In genomic region chr9:56396306-56396705, GRCm38 (mm10) we compare ENCODE assay signal across 23 mouse cellular contexts. TPM values are rescaled to one million over a fixed set of nuclear protein-coding genes. Genes with fewer than 3 reads are reported as not detected.
DNase-seq lines count a peak whose midpoint lies in the region; ATAC-seq lines count a peak whose summit lies in the region.
"Had no signal": no experiment of that assay in that cellular context is flagged by ENCODE, and none has a peak within 500 bp of the region (broad histone marks: within the 10 kb centered on the region; RNA-seq: fewer than 3 reads in every experiment).

No protein-coding gene starts in this region.

- no peak overlapping the region for H3K4me3 ChIP-seq in heart, embryonic 12.5 days
- no peak overlapping the region for H3K4me3 ChIP-seq in heart, embryonic 16.5 days (ENCODE audit: low read length)
- H3K4me3 ChIP-seq: embryonic facial prominence, embryonic 15.5 days; erythroblast, embryonic 14.5 days; forebrain, embryonic 10.5 days; hindbrain, embryonic 10.5 days; intestine, embryonic 15.5 days had no signal

- DNase-seq in heart, adult 9 months (ENCODE audit: low spot score in 2 of 2): no peak
- no peak for DNase-seq in heart, adult 8-10 months (ENCODE audit: low spot score)
- DNase-seq in 3T3-L1 (ENCODE audit: low read depth, low spot score): peak; percentile 24
- DNase-seq in Muller cell, postnatal 12 days (ENCODE audit: inconsistent ontology term): peak; percentile 74
- no peak for DNase-seq in spleen, postnatal 10 days (ENCODE audit: low spot score in 2 of 2)
- DNase-seq: adrenal gland, postnatal 10 days; B cell, adult 2 months; cerebellum, adult 18-20 months; cerebellum, adult 9-11 months; cerebellum, postnatal 36 days; gastrocnemius, postnatal 25 days; kidney, adult 18-20 months had no signal

- no peaks in the 10 kb centered on the region for H3K36me3 ChIP-seq in heart, embryonic 12.5 days
- H3K36me3 ChIP-seq in heart, embryonic 16.5 days (ENCODE audit: control insufficient read depth, insufficient read depth): no peaks in the 10 kb centered on the region
- H3K36me3 ChIP-seq: embryonic facial prominence, embryonic 15.5 days; forebrain, embryonic 10.5 days; hindbrain, embryonic 10.5 days; intestine, embryonic 15.5 days had no signal

- no peak overlapping the region for H3K9ac ChIP-seq in heart, embryonic 12.5 days
- H3K9ac ChIP-seq in heart, embryonic 16.5 days (ENCODE audit: low read length): no peak overlapping the region
- H3K9ac ChIP-seq: embryonic facial prominence, embryonic 15.5 days; hindbrain, embryonic 14.5 days; intestine, embryonic 15.5 days had no signal

- no peaks in the 10 kb centered on the region for H3K9me3 ChIP-seq in heart, embryonic 12.5 days (replicated peaks)
- no peaks in the 10 kb centered on the region; the same call in 1 of the 2 replicates for H3K9me3 ChIP-seq in heart, embryonic 16.5 days (replicated peaks; ENCODE audit: control insufficient read depth, low read length)
- H3K9me3 ChIP-seq: embryonic facial prominence, embryonic 15.5 days; forebrain, embryonic 10.5 days; G1E; hindbrain, embryonic 10.5 days; intestine, embryonic 15.5 days had no signal

- peak overlapping the region; percentile 76 for H3K27ac ChIP-seq in heart, embryonic 12.5 days (ENCODE audit: poor library complexity, severe bottlenecking)
- H3K27ac ChIP-seq in heart, embryonic 16.5 days (ENCODE audit: low read length): peak overlapping the region; percentile 56; the same call in 1 of the 2 replicates
- H3K27ac ChIP-seq: embryonic facial prominence, embryonic 15.5 days; forebrain, embryonic 10.5 days; hindbrain, embryonic 10.5 days; hindbrain, embryonic 14.5 days; intestine, embryonic 15.5 days had no signal

- ATAC-seq in heart, embryonic 12.5 days (ENCODE audit: insufficient number of reproducible peaks, low FRiP score): no peak
- ATAC-seq in heart, embryonic 16.5 days (replicated peaks; ENCODE audit: extremely low read depth, insufficient read depth, low FRiP score): 0 out of 2 replicates have a peak, but pooled peaks have one; percentile 23
- ATAC-seq: CD4-positive, CD25-positive, alpha-beta regulatory T cell, adult 4 months; forebrain, embryonic 14.5 days; intestine, embryonic 15.5 days had no signal

- H3K27me3 ChIP-seq in heart, embryonic 12.5 days (replicated peaks): no peaks in the 10 kb centered on the region
- no peaks in the 10 kb centered on the region for H3K27me3 ChIP-seq in heart, embryonic 16.5 days (ENCODE audit: control insufficient read depth, insufficient read depth, low read length)
- H3K27me3 ChIP-seq: embryonic facial prominence, embryonic 15.5 days; intestine, embryonic 15.5 days had no signal

- no peak overlapping the region for H3K4me2 ChIP-seq in heart, embryonic 12.5 days
- no peak overlapping the region for H3K4me2 ChIP-seq in heart, embryonic 16.5 days (ENCODE audit: low read depth, low read length)
- H3K4me2 ChIP-seq: embryonic facial prominence, embryonic 15.5 days; hindbrain, embryonic 14.5 days; intestine, embryonic 15.5 days had no signal

- 32% methylated on average over 1 of the region's 1 CpGs for WGBS in heart, embryonic 12.5 days
- WGBS in heart, embryonic 16.5 days: 17% methylated on average over 1 of the region's 1 CpGs

- H3K4me1 ChIP-seq in heart, embryonic 12.5 days (replicated peaks): peaks cover 25% of the 10 kb centered on the region
- H3K4me1 ChIP-seq in heart, embryonic 16.5 days (ENCODE audit: control insufficient read depth, insufficient read depth, low read length): peaks cover 15% of the 10 kb centered on the region
- H3K4me1 ChIP-seq: forebrain, embryonic 10.5 days; hindbrain, embryonic 10.5 days; intestine, embryonic 15.5 days had no signal

RNA-seq across cellular contexts. Expression of gene Peak1, which starts 21.6 kb away (rescaled TPM):
- polyA plus RNA-seq in heart, embryonic 12.5 days (2016; fragmentation: Nextera tagmentation; extraction: Ambion mirVana): 15.0 and 16.3 TPM in 2 replicates
- 12.8 and 14.8 TPM in 2 replicates for polyA plus RNA-seq in heart, embryonic 16.5 days (2015; fragmentation: Nextera tagmentation; extraction: Ambion mirVana)
- total RNA-seq in heart, adult 8-10 months (2022): 10 to 100 TPM; 34.2 to 44.5 (median 40.9) TPM

RNA-seq across cellular contexts. Expression of gene Hmg20a, which starts 22.1 kb away (rescaled TPM):
- polyA plus RNA-seq in heart, embryonic 12.5 days (2016; fragmentation: Nextera tagmentation; extraction: Ambion mirVana): 62.1 and 63.0 TPM in 2 replicates
- polyA plus RNA-seq in heart, embryonic 16.5 days (2015; fragmentation: Nextera tagmentation; extraction: Ambion mirVana): 54.1 and 54.6 TPM in 2 replicates
- total RNA-seq in heart, adult 8-10 months (2022): 10 to 100 TPM; 16.8 to 19.9 (median 18.3) TPM

Comparison
In these comparisons a context has a peak if more than half of its experiments do, and no peak if none do; other contexts are left out.
1. DNase-seq: peak in 3T3-L1 (single experiment) and Muller cell, postnatal 12 days (single experiment); none in heart, adult 9 months (0 of 2), heart, adult 8-10 months (single experiment) and spleen, postnatal 10 days (0 of 2).